Mouse (Mus musculus): ENCODE measurements at regions not wholly inside any gene's neighbourhood (a gene's known extent, or its start where the extent isn't known, plus 50 kb on each side); places are given as distances from the start of the nearest gene placed in this dataset.
A peak's percentile ranks its signal among the peaks of the same experiment; 100 is the strongest.

DNA sequence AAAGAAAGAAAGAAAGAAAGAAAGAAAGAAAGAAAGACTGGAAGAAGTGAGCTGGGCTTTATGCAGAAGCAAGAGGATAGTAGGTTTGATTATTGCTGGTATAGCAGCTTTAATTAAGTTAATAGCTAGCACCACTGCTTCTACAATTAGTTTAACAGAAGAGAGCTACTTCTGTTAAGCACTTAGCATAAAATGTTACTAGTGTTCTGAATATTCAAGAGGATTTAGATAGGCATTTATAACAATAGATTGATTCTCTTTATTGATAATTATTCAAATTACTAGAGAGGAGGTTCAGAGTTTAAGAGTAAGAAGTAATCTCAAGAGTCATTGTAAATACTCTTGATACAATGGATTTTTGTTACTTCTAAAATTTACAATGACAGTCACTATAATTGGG lies 346.1 kb upstream of the Pdgfd start:
- Histone ChIP-seq H3K36me3 (ENCODE audit: control insufficient read depth, insufficient read depth, low read length) (no peaks in the 10 kb centered on the region), H3K9me3 (ENCODE audit: control insufficient read depth, low read length) (peaks cover 4% of the 10 kb centered on the region; the same call in 1 of the 2 replicates), H3K9ac (ENCODE audit: low read depth, low read length) (no peak overlapping the region), H3K27me3 (replicated peaks; ENCODE audit: control insufficient read depth, insufficient read depth, low read length) (no peaks in the 10 kb centered on the region), H3K4me2 (ENCODE audit: low read length) (no peak overlapping the region), H3K27ac (ENCODE audit: low read depth, low read length) (no peak overlapping the region), H3K4me1 (ENCODE audit: control insufficient read depth, insufficient read depth, low read depth, low read length) (no peaks in the 10 kb centered on the region), H3K4me3 (ENCODE audit: low read length) (no peak overlapping the region)
- no peak for ATAC-seq

DNA sequence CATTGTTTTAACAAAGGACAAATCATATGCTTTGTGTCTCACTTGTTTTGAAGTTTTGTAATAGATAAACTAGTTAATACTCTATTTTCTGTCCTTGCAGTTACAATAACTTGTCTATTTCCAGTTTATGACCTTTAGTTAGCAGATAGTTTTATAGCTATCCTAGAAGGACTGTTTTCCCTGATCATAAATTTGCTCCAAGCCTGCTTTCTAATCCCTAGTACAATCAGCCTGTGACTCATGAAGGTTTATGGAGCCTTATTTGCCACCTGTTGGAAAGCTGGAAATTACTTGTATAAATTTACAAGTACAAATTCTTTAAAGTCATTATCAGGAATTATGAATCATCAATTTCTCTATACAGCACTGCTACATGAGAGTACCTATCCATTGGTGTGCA lies 339.5 kb upstream of the Pdgfd start:
- Histone ChIP-seq H3K9ac (ENCODE audit: low read depth, low read length) (no peak overlapping the region), H3K9me3 (ENCODE audit: control insufficient read depth, low read length) (no peaks in the 10 kb centered on the region), H3K27ac (ENCODE audit: low read depth, low read length) (no peak overlapping the region), H3K4me1 (ENCODE audit: control insufficient read depth, insufficient read depth, low read depth, low read length) (no peaks in the 10 kb centered on the region), H3K27me3 (replicated peaks; ENCODE audit: control insufficient read depth, insufficient read depth, low read length) (no peaks in the 10 kb centered on the region), H3K4me3 (ENCODE audit: low read length) (no peak overlapping the region), H3K36me3 (ENCODE audit: control insufficient read depth, insufficient read depth, low read length) (no peaks in the 10 kb centered on the region), H3K4me2 (ENCODE audit: low read length) (no peak overlapping the region)
- ATAC-seq = no peak

DNA sequence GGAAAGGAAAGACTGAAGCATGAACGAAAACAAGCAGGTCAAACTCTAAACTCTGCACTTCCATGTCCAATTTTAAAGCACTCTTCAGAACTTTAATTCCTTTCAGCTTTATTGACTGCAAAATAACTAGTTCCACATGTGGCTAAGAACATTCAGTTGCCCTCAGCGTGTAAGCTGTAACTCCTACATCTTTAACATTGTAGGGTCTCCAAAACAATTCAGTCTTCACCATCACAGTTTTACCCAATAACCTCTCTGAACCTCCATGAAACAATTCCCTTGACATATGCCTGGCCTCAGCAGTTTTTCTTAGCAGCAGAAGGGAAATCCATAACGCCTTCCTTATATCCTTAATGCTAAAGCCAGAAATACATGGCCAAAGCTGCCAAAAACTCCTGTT lies 326.0 kb upstream of the Pdgfd start:
- Histone ChIP-seq H3K27ac (ENCODE audit: low read depth, low read length) (no peak overlapping the region), H3K27me3 (replicated peaks; ENCODE audit: control insufficient read depth, insufficient read depth, low read length) (no peaks in the 10 kb centered on the region), H3K9me3 (ENCODE audit: control insufficient read depth, low read length) (no peaks in the 10 kb centered on the region), H3K4me3 (ENCODE audit: low read length) (no peak overlapping the region), H3K9ac (ENCODE audit: low read depth, low read length) (no peak overlapping the region), H3K4me1 (ENCODE audit: control insufficient read depth, insufficient read depth, low read depth, low read length) (no peaks in the 10 kb centered on the region), H3K36me3 (ENCODE audit: control insufficient read depth, insufficient read depth, low read length) (no peaks in the 10 kb centered on the region), H3K4me2 (ENCODE audit: low read length) (no peak overlapping the region)
- ATAC-seq = no peak
- 80% methylated on average over 3 of the region's 3 CpGs for WGBS

DNA sequence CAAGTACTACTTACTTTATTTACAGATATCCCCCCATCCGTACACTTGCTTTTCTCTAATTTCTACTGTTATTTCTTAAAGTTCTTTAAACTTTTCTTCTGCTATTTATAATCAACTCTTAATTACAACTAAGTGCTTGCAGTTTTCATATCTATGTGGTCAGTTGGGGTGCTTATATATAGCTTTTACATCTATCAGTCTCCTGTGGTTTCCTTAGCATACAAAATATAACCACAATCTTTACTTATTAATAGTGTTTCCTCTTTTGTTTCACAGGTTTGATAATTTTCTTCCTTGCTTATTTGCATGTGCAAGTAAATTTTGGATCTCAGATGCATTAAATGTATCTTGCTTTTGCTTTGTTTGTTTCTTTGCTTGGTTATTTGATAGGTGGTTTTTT lies 288.7 kb upstream of the Pdgfd start:
- H3K9ac ChIP-seq (ENCODE audit: low read depth, low read length) = no peak overlapping the region
- WGBS = 89% methylated on average over 1 of the region's 1 CpGs
- no peak overlapping the region for H3K4me2 ChIP-seq (ENCODE audit: low read length)
- H3K4me3 ChIP-seq (ENCODE audit: low read length) = no peak overlapping the region
- no peak overlapping the region for H3K27ac ChIP-seq (ENCODE audit: low read depth, low read length)
- H3K27me3 ChIP-seq (replicated peaks; ENCODE audit: control insufficient read depth, insufficient read depth, low read length) = no peaks in the 10 kb centered on the region
- no peak for ATAC-seq
- no peaks in the 10 kb centered on the region for H3K36me3 ChIP-seq (ENCODE audit: control insufficient read depth, insufficient read depth, low read length)
- no peaks in the 10 kb centered on the region for H3K9me3 ChIP-seq (ENCODE audit: control insufficient read depth, low read length)
- H3K4me1 ChIP-seq (ENCODE audit: control insufficient read depth, insufficient read depth, low read depth, low read length) = no peaks in the 10 kb centered on the region

DNA sequence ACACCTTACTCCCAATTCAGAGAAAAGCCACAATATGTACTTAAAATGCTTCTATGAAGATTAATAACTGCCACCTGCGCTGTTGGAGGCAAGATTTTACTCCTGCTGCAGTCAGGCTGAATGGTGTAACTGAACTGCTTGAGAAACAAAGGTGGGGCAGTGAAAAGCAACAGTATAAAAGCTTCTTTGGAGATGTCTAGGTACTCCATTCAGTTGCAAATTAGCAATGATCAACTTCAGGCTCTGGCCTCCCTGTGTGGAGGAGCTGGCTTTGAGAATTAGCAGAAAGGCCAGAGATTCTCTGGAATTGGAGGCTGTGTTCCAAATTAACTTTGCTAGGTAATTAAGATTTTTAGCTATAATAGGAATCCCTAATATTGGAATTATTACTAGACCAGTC lies 245.9 kb upstream of the Pdgfd start:
- Histone ChIP-seq H3K9me3 (ENCODE audit: control insufficient read depth, low read length) (0 out of 2 replicates have a peak, but pooled peaks cover 5% of the 10 kb centered on the region), H3K9ac (ENCODE audit: low read depth, low read length) (no peak overlapping the region), H3K36me3 (ENCODE audit: control insufficient read depth, insufficient read depth, low read length) (no peaks in the 10 kb centered on the region), H3K27ac (ENCODE audit: low read depth, low read length) (no peak overlapping the region), H3K4me1 (ENCODE audit: control insufficient read depth, insufficient read depth, low read depth, low read length) (no peaks in the 10 kb centered on the region), H3K4me2 (ENCODE audit: low read length) (no peak overlapping the region), H3K4me3 (ENCODE audit: low read length) (no peak overlapping the region), H3K27me3 (replicated peaks; ENCODE audit: control insufficient read depth, insufficient read depth, low read length) (no peaks in the 10 kb centered on the region)
- no peak for ATAC-seq
- WGBS = 74% methylated on average over 1 of the region's 1 CpGs

DNA sequence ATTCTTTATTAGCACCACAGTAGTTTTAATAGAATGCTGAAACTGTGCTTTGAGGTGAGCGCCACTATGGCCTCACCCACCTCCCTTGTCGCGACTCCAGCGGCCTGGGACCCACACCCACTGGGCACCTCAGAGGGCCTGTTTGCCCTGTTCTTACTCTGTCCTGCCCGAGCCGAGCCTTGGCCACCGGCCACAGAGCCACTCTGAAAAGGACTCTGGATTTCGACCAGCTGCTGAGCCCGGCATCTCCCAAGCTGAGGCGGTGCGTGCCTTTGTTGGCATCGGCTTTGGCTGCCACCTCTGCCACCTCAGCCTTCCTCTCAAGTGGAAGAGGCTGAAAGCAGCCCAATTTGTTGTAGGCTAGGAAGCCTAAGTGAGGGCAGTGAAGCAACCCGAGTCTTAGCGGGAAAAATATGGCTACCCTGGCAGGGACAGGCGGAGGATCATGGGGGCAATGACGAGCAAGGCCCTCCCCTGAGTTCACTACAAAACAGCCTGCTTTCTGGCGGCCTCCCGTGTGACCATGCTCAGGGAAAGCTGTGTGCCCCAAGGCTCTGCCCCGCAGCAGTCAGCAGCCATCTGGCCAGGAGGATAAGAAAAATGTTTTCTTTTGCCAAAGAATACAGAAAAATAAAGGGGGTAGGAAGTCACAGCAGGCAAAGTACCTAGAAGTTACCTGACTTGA lies 240.1 kb upstream of the Pdgfd start:
- Histone ChIP-seq H3K4me2 (ENCODE audit: low read length) (no peak overlapping the region), H3K36me3 (ENCODE audit: control insufficient read depth, insufficient read depth, low read length) (no peaks in the 10 kb centered on the region), H3K9me3 (ENCODE audit: control insufficient read depth, low read length) (0 out of 2 replicates have a peak, but pooled peaks cover 5% of the 10 kb centered on the region), H3K9ac (ENCODE audit: low read depth, low read length) (no peak overlapping the region), H3K4me3 (ENCODE audit: low read length) (no peak overlapping the region), H3K27me3 (replicated peaks; ENCODE audit: control insufficient read depth, insufficient read depth, low read length) (no peaks in the 10 kb centered on the region), H3K4me1 (ENCODE audit: control insufficient read depth, insufficient read depth, low read depth, low read length) (no peaks in the 10 kb centered on the region), H3K27ac (ENCODE audit: low read depth, low read length) (no peak overlapping the region)
- ATAC-seq = no peak
- 85% methylated on average over 19 of the region's 19 CpGs for WGBS

DNA sequence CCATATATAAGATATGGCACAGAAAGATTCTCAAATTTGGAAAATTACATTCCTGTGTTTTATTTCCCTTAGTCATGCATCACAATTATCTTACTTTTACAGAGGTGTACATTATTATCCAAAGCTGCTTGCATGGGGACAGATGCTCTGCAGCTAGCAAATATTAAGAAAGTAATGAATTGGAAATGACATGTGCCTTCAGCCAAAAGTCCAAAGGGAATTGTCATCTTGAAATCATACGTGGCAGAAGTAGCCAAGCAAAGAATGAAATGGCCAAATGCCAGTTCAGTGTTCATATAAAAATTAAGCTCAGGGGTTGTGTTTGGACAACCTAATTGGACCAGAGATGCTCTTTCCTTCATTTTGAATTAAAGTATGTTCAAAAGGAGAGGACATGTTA lies 196.1 kb upstream of the Pdgfd start:
- Histone ChIP-seq H3K4me3 (ENCODE audit: low read length) (no peak overlapping the region), H3K9me3 (ENCODE audit: control insufficient read depth, low read length) (no peaks in the 10 kb centered on the region), H3K27me3 (replicated peaks; ENCODE audit: control insufficient read depth, insufficient read depth, low read length) (no peaks in the 10 kb centered on the region), H3K9ac (ENCODE audit: low read depth, low read length) (no peak overlapping the region), H3K27ac (ENCODE audit: low read depth, low read length) (no peak overlapping the region), H3K36me3 (ENCODE audit: control insufficient read depth, insufficient read depth, low read length) (no peaks in the 10 kb centered on the region), H3K4me2 (ENCODE audit: low read length) (no peak overlapping the region), H3K4me1 (ENCODE audit: control insufficient read depth, insufficient read depth, low read depth, low read length) (no peaks in the 10 kb centered on the region)
- WGBS = 29% methylated on average over 1 of the region's 1 CpGs
- peak; percentile 81; the same call in 1 of the 2 replicates for ATAC-seq
